Mouse (Mus musculus) MN1 (cell line): Measurements from ENCODE around the gene Rabgap1l.
"Not testable (repeated sequence)": the region's sequence is repeated elsewhere in the genome, so short reads cannot be mapped to it uniquely, and the experiment has no call there.

Source experiments
- DNase-seq: peaks from one replicate; pipeline ENCODE4 v3.0.0-alpha.2; 2016; ENCODE audit warnings: low spot score

Rabgap1l gene

DNA sequence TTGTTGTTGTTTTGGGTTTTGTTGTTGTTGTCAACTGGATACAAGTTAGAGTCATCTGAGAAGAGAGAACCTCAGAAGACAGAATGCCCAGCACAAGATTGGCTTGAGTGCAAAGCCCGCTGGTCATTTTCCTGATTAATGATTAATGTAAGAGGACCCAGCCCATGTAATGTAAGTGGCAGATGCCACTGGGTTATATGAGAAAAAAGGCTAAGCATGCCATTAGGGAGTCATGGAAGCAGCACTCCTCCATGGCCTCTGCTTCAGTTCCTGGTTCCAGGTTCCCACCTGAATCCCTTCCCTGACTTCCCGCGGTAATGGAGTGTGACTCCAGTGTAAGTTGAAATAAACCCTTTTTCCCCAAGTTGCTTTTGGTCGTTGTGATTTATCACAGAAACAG lies 480.4 kb downstream of the Rabgap1l start:
- no peak for DNase-seq

DNA sequence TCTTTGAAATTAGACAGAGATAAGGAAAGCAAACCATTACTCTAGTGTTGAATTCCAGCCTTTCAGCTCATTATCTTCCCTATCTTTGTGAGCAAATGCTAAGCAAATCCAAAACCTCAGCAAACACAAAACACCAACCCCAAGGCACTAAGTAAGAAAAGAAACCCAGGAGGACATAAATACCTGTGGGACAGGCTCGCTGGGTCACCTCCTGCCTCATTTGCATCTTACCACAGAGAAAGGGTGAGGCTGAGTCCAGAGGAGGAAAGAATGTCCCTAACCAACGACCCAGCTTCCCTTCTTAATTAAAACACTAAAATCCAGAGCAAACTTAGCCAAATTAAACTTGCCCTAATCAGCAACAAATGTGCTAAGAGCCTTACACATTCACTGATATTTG lies 481.1 kb downstream of the Rabgap1l start:
- DNase-seq, result no peak

DNA sequence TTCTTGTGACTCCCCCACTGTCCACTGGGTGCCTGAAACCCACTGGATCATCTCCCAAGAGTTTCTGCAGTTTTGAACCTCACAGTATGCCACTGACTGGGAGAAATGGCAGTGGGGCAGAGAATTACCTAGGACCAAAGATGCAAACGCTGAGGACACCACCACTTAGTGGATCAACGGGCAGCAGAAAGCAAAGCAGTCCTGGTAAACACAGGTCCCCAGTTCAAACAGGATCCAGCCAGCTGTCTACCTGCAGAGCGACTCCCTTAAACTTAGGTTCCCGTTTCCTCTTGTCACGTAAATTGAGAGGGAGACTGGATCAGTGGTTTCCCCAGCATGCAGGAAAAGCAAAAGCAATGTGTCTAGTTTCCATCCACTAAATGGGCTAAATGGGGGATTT lies 483.1 kb downstream of the Rabgap1l start:
- DNase-seq, result no peak

DNA sequence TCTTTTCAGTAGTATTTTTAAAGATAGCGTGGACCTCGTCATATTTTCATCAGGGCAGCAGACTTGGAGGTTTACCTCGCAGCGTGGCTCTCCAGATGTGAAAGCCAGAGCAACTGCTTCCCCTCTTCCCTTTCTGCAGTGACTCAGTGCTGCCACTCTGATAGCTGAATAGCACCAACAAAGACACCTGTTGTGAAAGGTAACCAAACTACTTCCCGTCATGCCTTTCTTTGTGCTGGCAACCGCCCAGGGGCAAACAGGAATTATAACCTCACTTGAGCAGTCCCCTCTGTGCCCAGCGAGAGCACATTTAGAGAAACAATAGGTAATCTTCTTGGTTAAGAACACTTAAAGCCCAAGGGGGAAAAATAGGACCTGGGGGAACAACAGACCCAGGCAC lies 484.0 kb downstream of the Rabgap1l start:
- DNase-seq, result no peak

DNA sequence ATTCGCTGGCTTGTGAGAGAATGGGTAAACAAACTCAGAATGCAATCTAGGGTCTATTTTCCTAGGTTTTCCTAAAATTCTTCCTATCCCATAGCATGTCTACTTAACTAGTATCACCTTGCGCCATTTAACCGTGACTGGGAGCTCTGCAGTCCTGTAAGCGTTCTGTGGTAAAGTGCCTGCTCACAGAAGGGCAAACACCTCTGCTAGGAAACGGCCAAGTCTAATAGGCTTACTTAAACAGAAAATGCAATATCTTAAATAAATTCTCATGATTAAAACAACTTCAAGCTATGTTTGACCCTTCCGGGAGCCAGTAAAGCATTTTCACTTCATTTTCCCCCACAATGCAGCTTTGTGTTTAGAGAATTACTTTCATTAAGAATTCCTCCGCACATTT lies 484.5 kb downstream of the Rabgap1l start:
- DNase-seq, result no peak

DNA sequence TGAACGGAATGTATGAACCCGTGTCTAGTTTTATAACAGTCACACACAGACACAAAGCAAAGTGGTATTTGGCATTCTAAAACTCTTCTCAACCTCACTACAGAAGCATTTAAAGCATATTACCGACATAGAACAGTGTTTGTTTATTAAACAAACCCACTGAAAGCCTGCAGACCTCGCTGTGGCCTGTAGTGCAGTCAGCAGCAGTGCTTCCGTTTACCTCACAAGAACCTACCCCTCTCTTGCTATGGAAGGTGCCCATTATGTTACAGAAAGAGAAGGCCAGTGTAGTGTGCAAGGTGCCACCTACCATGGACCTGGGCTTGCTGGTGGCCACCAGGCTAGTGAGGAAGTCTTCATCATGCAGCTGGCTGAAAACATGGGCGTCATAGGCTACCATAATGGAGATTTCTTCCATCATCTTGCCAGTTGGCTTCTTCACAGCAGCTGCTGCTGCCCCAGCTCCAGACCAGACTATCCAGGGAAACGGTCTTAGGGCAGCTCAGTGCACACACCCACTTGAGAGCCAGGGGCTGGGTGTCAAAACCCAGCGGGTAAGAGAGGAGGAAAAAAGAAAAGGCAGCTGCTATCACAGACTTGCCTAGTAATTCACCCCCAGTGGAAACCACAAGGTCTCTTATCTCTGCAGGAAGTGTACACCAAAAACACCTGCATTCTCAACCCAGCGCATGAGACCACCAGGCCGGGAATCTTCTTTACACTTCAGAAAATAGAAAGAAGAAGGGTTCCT lies 486.0 kb downstream of the Rabgap1l start:
- DNase-seq, result no peak

DNA sequence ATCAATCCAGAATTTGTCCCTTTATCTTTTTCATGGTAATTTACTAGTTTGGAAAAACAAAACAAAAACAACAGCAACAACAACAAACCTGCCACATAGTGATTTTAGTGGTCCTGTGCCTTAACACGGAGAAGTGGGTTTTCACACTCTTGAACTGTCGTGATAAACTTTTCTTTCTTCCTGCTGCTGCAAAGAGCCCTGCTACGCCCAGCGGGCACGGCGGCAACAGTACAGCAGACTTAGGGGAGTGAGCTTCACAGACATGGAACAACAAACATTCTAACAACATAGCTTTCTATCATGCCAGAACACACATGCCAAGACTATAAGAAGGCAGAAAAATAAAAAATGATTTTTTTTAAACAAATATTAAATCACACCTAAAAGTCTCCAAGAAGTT lies 486.7 kb downstream of the Rabgap1l start:
- no peak for DNase-seq

DNA sequence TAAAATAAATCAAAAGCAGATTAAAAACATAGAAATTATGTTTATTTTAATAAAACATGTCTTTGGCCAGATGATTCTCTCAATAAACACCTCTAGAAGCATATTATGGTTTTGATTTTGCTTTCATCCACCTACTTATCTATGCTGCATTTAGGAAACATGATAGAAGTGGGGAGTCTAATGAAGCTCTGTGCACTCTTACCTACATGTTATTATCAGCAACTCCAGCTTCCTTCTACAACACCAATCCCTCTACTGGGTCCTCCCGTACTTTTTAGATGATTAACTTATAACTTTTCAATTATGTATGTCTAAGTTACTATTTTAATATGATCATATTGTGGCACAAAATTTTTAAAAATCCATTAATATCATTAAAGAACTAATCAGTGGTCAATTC lies 487.2 kb downstream of the Rabgap1l start:
- no peak for DNase-seq

DNA sequence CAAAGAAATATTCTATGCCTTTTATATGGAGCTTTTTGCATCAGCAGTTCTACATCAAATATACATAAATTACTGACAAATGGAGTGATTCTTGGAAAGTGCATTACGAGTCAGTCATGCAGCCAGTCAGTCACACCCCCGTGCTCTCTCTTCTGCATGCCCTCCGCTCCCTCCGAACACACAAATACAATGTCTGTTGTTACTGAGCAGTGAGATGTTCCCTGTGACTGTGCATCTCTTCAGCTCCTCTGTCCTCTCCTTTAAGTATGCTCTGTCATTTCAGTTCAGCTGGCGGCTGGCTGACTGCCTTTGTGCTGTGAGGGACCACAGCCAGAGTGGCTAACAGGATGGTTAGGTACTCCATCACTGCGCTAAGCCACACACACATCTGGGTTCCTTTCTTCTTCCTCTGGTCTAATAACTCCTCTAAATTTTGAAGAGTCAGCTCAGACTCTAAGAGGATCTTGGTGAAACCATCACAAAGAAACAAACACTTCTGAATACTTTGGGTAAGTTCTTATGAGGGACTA lies 488.0 kb downstream of the Rabgap1l start:
- no peak for DNase-seq

DNA sequence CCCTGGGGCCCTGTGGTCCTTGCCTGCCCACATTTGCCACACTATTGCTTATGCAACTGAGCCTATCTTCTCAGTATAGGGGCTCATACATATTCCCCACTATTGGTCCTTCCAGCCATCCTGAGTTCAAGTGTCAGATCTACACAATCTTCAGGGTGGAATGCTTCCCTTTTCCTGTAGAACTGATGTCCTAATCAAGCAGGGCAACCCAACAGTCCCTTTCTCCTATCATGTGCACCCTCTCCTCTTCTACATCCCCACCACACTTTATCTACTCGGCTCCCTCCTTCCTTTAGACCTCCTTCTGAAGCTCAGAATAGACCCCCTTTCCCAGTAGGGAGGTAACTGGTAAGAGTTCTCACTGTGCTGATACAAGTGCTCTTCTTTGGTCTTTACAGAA lies 490.7 kb downstream of the Rabgap1l start:
- no peak for DNase-seq

DNA sequence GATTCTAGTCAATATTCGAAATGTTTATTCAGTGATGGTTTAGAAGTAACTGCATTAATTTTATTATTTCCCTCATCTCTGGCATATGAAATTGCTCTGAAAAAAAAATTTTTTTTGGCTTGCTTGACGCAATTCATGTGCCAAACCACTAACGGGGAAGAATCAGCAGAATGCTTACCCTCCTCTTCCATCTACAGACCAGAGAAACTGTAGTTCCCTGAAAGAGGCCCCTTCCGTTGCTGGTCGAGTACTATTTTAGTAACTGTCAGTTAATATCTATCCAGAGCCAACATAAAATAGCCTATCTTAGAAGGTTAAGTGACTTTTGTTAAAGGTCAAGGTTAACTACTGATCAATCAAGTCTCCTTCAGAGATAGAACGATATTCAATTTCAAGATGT lies 491.9 kb downstream of the Rabgap1l start:
- no peak for DNase-seq

DNA sequence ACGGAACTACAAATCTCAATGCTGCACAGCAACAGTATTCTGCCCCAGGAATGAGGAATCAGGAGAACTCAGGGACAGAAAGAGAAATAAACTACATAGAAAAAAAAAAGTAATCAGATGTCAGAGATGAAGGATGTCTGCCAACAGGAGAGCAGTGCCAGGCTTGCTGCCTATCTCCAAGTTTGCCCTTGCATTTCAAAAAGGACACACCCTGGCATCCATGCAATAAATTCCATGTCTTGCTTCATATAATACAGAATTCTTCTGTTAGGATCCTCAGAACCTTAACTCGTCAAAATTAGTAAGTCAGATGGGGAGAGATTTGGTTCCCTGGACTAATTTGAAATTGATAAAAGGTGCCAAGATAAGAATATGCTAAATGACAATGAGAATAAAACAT lies 492.3 kb downstream of the Rabgap1l start:
- no peak for DNase-seq

DNA sequence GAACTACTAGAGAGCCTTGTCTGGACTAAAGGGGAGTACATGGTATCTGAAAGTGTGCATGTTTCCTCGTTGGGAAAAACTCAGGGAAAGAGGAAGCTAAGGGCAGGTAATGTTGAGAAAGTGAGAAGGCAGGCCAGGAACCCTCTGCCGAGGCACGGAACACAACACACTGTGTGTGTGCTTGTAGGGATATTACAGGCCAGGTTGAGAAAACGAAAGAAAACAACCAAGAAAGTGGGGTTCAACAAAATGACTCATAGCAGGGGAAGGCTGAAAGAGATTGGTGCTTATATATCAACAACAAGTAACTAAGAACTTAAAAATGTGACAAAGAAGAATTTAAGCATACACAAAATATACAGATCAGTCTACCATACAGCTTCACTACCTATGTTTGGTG lies 493.0 kb downstream of the Rabgap1l start:
- DNase-seq, result no peak

DNA sequence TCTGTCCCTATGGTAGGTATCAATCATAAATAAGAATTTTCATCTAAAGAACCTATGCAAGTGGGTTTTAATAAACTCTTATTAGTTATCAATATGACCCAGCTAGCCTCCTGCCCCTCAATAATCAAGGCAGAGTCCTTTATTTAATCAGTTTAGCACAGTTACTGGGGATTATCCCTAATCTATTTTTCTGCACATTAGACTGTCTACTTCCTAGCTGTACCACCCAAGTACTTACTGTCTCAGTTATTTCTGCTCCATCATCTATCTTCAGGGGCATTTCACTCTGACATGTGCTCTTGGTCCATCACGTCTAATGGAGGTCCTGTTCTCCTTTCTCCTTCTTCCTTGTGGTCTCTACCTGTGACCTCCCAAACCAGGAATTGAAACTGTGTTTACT lies 494.1 kb downstream of the Rabgap1l start:
- DNase-seq, result no peak

DNA sequence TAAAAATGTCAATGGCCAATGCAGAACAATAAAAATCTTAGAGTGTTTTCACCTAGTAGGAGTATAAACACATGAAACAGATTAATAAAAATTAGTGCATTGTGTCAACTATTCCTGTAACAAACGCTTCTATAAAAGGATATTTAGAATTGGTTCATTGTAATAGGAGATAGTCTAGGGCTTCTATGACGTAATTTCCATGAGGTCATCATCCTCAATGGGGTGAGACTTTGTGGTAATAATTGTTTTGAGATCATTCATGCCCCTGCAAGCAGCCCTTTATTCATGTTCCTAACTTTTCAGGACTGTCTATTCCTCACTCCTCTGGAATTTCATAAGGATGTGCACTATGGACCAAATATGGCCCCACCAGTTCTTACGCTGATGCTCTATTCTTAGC lies 495.3 kb downstream of the Rabgap1l start:
- DNase-seq, result no peak

DNA sequence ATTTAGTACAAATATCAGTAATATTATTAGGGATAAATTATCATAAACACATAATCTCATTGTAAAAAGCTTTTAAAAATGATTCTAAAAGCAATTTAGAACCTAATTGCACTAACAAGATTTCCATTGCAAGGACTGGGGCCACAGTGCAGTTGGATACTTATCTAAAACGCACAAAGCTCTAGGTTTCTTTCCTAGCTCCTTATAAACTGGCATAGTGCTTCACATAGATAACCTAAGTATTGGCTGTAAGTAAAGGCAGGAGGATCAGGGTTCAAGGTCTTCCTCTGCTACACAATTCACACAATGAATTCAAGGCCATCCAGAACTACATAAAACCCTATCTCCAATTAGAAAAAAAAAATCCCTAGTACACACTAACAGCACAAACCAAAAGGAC lies 497.7 kb downstream of the Rabgap1l start:
- DNase-seq, result no peak

DNA sequence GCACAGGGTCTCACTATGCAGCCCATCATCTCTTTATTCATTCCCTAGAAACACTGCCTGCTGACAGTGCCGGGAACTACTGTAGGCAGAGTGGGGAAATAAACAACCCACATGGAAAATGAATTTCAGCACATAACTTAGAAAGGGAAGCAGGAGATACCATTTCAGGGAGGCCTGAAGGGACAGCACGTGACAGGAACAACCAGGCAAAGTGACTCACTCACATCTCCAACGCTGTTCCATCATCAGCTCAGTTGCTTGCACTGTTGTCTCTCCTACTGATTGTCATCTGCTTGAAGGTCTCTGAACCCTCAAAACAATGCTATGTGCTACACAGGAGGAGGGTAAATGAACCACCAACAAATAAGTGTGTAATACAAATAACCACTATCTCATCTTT lies 499.5 kb downstream of the Rabgap1l start:
- no peak for DNase-seq

DNA sequence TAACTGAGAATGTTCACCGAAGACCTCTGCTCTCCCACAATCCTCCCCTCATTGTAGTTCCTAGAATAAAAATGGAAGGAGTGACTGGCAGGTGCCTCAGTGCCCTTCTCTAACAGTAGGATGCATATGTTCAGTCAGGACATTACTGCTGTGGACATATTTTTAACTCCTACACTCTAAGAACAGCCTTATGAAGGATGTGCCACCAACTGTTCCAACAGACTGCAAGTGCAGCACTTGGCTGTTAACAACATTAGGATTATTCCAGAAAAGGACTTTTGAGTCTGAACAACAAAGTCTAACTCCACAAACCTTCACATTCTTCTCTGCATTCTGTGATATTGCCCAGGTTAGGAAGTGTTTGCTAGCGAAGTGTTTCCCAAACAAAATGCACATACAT lies 501.0 kb downstream of the Rabgap1l start:
- DNase-seq, result no peak

DNA sequence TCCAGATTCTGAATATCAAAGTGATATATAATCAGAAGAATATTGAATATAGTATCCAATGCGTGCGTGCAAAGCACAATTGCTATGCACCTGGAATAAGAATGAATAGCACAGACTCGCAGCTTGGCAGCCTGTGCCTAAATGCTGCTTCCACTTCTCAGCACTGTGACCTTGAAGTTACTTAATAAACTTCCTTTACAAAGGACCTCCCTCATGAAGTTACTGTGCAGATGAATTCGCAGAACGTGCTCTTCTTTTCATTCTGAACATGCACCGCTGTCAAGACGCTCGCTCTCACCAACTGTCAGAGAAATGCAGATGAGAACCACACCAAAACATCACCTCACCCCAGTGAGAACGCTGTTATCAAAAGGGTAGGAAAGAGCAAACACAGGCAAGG lies 502.8 kb downstream of the Rabgap1l start:
- no peak for DNase-seq

DNA sequence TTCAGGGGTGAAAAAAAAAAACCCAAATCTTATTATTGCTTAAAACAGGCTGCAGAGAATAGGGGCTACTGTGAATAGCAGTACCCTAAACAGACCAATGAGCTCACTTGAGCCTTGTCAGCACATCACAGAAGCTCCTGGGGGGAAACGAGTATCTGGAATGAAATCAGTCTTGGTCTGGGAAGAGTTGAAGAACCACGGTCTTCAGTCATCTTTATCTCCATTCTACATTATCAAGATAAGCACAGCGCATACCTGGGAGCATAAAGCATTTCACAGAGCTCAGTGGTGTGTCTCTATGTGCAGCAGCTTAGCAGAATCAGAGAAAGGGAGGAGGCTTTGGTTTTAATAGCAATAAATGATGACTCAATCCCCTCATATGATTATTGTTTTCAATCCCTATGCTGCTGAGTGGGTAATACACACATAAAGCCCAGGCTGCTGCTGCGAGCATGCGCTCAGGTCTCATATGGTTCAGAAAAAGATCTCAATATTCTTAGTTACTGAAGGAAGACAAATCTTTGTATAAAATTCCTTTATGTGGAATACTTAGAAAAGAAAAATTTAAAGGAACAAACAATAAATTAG lies 505.9 kb downstream of the Rabgap1l start:
- DNase-seq, result no peak

DNA sequence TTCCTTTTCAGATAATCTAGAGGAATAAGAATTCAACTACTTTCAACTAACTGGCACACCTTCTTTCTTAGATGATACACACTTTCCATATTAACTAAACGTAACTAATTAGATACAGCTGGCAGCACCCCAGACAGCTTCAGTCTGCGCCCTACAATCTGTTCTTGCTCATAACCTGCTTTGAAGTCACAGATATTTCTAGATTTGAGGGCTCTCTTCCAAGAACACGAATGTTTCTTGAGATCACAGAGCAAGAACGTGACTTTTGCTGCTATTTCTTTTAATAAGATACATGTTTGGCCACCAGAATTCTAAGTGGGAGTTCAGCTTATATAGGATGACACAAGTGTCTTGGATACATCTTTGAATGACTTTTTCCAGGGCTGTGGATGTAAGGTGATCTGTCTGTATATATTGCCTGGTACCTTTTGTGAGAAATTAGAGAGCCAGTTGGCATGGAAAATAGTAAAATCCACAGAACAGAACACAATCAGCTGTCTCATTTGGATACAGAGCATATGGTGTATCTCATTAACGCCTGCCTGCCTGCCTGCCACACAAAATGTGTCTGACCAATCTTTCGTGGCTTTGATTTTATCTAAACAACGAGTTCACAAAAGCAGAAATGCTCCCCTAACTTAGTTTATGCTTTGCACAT lies 506.5 kb downstream of the Rabgap1l start:
- DNase-seq, result peak; percentile 12

DNA sequence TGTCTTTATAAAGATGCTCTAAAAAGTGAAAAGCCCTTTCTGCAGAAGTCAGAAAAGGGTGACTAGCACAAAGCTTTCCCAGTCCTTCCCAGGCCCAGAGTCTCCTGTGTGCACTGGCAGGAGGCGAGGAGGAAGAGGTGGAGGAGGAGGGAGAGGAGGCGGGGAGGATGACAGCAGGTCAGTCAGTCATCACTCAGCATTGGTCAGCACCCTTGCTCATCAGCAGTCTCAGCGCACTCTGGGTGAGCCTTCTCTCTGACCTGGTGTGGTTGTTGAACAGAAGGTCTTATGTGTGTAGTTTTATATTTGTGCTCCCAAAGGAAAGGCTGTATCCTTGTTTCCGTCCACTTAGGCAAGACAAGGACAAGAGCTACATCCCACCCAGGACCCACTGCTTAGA lies 508.8 kb downstream of the Rabgap1l start:
- no peak for DNase-seq

DNA sequence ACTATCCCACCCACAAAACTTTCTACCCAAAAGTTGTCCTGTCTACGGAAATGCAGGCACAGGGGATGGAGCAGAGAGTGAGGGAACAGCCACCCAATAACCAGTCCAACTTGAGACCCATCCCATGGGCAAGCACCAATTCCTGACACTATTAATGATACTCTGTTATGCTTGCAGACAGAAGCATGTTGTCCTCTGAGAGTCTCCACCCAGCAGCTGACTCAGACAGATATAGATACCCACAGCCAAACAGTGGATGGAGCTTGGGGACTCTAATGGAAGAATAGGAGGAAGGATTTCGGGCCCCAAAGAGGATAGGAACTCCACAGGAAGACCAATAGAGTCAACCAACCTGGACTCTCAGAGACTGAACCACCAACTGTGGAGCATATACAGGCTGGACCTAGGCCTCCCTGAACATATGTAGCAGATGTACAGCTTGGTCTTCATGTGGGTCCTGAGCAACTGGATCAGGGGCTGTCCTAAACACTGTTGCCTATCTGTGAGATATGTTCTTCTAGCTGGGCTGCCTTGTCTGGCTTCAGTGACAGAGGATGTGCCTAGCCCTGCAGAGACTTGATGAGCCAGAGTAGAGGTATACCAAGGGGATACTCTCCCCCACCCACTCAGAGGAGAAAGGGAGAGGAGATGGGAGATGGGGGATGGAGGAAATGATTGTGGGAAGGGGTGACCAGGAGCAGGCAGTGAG lies 510.7 kb downstream of the Rabgap1l start:
- not testable (repeated sequence) for DNase-seq
